Mouse (Mus musculus) inflammation-experienced regulatory T-cells, adult 6 months (primary cell): ENCODE results near the gene Znrf2. TPM values are rescaled to one million over a fixed set of nuclear protein-coding genes. Genes with fewer than 3 reads are reported as not detected.

ENCODE experiments used
- ATAC-seq: one replicate; pipeline ENCODE4 v1.8.0; 2017
- polyA plus RNA-seq, 3 experiments: library from polyadenylated mRNA; unstranded; fragments of 100-300 nt; shearing (Covaris generic); gene quantifications; one replicate each; pipeline ENCODE4 v1.2.1; 2017

The Znrf2 gene
- polyA plus RNA-seq, 3 experiments from 2014 or later, result 22.3 to 28.7 (median 23.7) TPM

DNA sequence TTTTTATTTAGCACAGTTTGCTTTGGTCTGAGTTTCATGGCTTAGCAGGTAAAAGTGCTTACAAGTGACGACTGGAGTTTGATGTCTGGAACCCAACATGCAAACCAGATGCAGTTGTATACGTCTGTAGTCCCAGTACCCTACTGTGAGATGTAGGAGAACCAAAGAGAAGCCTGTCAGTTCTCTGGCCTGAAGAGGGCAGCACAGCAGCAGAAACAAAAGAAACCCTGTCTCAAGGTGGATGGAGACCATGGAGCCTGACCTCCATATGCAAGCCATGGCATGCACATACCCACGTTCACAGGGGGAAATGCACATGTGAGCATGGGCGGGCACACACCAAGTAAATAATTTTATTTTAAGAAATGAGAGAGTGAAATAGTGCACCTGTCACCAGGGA, 100.8 kb downstream of the Znrf2 start:
- peak; percentile 77 for ATAC-seq

DNA sequence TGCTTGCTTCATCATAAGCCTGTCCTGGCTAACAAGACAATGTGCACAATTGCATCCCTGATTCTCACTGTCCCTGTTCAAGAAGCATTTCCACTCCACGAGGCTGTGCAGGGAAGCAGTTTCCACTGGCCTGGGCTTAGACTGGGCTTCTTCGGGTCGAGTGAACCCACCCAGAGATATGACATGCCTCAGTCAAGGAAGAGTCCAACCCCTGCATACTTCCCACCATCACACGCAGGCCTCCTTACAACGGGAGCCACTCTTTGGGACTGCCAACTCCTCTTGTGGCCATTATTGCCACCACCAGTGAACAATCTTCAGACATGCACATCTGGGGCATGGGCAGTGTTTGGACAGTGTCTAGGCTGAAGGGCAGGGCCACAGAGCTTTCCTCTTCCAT, 101.8 kb downstream of the Znrf2 start:
- no peak for ATAC-seq

DNA sequence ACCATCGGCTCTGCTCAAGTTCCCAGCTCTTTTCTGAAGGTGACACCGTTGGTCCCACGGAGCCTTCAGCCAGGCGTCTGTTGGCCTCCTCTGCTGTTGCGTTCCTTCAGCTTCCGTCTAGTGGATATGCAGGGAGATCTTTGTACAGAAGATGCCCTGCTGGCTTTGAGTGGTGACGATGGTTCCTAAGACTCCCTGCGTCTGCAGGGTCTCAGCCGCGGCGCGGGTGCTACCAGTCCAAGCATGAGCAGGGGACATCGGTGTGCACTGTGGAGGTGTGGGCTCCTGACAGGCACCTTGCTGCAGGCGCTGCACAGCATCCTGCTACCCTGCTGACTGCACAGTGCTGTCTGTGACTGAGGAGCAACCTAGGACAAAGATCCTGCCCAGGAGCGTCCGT, 107.8 kb downstream of the Znrf2 start:
- no peak for ATAC-seq

DNA sequence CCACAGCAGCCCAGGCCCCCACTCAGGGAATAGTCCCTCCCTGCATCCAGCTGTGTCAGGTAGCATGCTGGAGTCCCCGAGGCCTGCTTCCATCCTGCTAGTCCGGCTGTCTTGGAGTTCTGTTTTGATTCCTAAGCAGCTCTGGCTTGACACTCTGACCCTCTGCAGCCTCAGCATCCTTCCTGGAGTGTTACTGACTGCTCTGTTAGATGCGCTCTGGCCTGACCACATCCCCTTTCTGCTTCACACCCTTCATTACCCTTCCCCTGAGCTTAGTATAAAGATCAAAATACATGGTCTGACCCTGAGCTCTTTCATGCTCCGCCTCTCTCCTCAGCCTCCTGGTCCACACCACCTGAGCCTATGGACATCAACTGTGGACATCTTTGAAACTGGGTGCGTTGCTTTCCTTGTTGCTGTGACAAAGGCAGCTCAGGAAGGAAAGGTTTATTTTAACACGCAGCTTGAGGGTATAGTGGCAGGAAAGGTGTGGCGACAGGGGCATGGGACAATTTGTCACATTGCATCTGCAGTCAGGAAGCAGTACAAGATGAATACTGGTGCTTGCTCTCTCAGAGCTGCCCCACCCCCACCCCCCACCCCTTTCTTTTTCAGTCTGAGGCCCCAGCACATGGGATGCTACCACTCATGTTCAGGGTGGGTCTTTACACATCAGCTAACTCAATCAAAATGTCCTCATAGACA, 109.2 kb downstream of the Znrf2 start:
- ATAC-seq, result peak; percentile 63

DNA sequence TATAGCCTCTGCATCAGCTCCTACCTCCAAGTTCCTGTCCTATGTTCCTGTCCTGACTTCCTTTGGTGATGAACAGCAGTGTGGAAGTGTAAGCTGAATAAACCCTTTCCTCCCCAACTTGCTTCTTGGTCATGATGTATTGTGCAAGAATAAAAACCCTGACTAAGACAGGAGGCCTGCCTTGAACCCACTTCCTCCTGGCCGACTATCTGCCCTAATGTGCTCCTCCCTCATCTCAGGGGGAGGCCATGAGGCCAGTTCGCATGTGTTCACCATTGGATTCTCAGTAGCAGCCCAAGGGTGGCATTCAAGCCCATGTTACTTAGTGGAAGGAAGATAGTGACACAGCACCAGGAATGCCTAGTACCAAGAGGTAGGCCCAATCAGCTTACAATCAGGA, 110.2 kb downstream of the Znrf2 start:
- ATAC-seq, result no peak

DNA sequence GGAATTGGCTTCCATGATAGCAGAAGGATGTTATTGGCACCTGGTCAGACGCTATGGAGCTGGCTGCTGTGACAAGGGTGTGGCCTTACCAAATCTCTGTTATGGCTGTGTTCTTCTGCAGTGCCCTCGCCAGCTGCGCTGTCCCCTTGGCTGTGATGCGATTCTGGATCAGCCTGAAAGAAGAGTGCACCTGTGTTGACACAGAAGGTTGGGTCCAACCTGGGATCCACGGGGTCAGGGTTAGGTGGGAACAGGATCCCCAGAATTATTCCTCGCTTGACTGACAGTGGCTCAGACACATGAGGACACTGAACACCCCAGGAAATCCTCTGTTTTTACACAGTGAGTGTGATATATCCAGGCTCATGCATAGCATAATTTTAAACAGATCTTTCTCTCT, 111.2 kb downstream of the Znrf2 start:
- no peak for ATAC-seq

DNA sequence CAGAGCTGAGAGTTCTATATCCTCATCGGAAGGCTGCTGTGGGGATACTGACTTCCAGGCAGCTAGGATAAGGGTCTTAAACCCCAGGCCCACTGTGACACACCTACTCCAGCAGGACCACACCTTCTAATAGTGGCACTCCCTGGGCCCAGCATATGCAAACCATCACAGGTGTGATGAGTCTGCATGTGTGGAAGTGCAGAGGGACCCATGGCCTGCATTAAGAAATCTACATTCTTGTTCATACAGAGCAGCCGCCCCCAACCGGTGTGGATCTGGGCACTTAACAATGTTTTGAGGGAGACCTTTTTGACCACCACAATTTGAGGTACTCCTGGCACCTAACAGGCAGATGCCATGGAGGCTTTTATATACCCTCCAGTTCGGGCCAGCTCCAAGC, 114.9 kb downstream of the Znrf2 start:
- ATAC-seq, result no peak

DNA sequence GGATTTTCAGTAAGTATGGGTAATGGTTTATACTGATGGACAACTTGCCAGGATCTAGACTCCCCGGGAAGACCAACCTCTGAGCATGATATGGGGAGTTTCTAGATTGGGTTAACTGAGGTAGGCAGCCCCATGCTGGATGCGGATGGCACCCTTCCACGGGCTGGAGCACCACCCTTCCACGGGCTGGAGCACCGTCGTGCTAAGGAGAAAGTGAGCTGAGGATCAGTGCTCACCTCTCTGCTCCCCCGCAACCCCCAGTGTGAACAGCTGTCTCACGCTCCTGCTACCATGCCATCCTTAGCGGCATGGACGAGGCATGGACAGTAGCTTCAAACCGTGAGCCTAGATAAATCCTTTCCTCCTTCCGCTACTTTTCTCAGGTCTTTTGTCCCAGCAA, 115.8 kb downstream of the Znrf2 start:
- ATAC-seq, result no peak

DNA sequence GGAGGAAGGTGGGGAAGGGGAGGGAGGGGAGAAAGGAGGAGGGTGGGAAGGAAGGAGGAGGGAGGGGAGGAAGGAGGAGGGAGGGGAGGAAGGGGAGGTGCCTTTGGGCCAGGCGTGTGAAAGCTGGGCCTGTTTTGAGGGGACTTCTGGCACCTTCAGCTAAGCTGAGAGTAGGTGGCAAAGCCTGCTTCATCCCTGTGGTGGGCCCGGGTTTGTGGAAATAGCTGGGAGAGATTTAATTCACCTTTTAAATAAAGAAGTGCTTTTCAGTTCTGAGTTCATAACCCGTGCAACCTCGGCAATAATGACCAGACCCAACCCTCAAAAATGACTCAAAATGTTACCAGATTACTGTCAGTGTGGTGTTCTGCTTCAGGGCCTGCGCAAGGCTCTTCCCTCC, 116.5 kb downstream of the Znrf2 start:
- no peak for ATAC-seq

DNA sequence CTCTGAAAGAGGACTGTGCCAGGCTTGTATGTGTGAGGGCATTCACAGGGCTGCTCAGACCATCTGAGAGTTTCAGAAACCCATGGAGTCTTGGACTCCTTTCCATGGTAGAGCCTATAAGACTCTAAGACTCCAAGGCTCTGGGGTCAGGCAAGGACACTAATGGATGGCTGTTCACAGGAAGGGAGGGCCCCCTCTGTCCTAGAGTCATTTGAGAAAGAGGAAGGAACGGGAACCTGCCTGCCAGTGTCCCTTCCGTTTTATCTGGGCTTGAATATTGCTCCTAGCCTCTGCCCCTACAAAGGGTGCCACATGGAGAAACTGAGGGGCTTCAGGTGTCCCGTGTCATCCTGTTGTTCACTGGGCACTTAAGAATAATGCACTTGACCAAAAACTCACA, 117.2 kb downstream of the Znrf2 start:
- no peak for ATAC-seq

DNA sequence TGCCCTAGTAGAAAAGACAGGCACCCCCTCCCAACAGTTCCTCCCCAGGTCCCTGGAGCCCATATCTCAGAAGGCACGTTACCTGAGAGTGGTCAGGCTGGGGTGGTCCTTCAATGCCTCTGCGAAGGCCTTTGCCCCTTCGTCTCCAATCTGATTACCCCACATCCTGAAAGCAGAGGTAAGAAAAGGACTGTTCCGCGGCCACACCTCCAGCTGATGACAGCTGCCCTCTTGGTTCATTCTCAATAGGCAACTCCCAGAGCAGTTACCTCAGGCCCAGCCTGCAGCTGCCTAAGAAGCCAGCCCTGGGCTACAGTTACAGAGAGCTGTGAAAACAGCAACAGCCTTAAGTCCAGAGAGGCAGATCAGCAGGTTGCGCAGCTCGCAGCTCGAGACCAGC, 117.6 kb downstream of the Znrf2 start:
- ATAC-seq, result no peak

DNA sequence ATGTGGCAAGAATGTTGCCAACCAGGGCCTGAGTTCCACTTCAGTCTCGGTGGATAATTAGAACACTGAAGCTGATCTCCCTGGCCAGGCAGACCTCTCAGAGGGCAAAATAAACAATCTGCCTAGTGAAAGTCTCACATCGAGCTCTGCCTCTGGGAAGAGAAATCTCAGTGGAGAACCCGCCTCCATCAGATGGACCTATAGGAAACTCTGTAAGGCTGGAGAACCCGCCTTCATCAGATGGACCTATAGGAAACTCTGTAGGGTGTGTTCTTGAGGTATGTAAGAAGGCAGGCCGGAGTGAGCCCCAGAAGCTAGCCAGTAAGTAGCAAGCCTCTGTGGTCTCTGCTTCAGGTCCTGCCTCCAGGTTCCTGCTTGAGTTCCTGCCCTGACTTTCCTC, 118.2 kb downstream of the Znrf2 start:
- ATAC-seq, result no peak

DNA sequence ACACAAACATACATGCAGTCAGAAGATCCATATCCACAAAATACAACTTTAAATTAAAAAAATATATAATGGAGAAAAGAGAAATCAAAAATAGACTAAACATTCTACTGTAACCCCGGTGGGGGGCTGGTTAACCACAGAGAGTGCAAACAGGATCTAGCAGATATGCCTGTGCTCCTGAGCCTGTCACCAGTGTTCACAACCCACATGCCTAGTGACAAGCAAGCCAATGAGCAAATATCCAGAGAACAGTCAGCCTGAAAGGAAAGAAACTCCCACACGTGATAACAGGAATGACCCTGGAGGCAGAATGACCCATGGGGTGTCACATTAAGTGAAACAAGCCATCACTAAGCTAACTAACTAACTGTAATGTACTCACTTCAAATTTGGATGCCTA, 119.8 kb downstream of the Znrf2 start:
- no peak for ATAC-seq

DNA sequence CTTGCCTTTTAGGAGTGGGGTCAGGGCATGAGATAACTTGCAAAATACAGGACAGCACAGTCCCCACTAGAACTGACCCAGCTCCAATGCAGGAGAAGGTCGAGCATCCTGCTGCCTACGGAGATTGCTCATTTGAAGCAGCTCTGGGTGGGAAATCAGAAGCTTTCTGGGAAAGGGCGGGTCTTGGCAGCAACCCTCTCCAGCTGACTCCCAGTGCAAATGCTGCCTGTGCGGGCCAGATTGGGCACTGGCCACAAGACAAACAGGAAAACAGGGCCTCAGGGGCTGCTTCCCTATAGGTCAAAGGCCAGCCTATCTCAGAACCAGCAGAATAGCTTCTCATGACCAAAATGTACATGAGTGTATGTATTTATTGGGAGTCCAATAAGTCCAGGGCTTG, 122.9 kb downstream of the Znrf2 start:
- no peak for ATAC-seq

DNA sequence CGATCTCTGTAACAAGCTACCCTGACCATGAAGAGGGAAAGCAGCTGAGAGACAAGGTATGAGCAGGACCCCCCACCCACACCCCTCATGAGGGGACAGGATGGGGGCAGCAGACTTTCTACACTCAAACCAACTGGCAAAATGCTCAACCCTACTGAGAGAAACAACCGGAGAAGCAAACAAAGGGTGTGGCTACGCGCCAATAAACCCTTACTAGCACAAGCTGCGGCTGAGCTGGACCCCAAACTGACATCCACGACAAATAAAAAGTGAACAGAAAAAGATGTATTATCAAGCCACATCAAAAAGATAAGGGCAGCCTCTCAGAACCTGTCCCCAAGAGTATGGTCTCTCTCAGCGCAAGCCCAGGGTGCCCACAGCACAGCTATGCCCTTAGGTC, 123.4 kb downstream of the Znrf2 start:
- no peak for ATAC-seq

DNA sequence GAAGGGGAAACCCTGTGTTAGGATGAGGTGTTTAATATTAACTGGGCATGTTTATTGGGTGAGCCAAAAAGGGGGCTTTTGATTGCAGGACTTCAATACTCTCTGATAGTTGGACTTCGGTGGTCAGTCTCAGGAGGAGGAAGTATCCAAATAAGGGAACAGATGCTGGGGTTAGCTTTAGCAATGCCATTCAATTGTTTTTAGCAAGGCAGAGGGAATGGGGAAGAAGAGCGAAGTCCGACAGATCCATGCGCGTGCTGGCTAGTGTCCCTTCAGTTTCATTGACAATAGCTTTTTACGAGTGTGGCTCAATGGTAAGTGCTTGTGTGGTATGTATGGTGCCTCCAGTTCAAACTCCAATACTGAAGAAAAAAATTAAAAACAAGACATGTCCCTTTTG, 124.4 kb downstream of the Znrf2 start:
- no peak for ATAC-seq

Other genes starting within 250 kb of the Znrf2 start
- 1 to 10 TPM; 1.3 to 1.6 (median 1.5) TPM for gene Plekha8, start 221.8 kb upstream of the Znrf2 start, polyA plus RNA-seq
- not detected for gene Fkbp14, start 219.6 kb upstream of the Znrf2 start, polyA plus RNA-seq
- 10 to 100 TPM; 12.1 to 20.4 (median 17.0) TPM for gene Mturn, start 135.3 kb upstream of the Znrf2 start, polyA plus RNA-seq
- 10 to 100 TPM in 2 of 3 experiments, 1 to 10 TPM in 1; 9.7 to 14.2 (median 11.4) TPM for gene Nod1, start 155.7 kb downstream of the Znrf2 start, polyA plus RNA-seq
- 10 to 100 TPM; 30.0 to 31.4 (median 31.3) TPM for gene Ggct, start 176.0 kb downstream of the Znrf2 start, polyA plus RNA-seq
- 10 to 100 TPM; 14.1 to 44.6 (median 31.2) TPM for gene Gars, start 221.1 kb downstream of the Znrf2 start, polyA plus RNA-seq